Mouse (Mus musculus): ENCODE results near the gene Nat8f2. TPM values are rescaled to one million over a fixed set of nuclear protein-coding genes. Genes with fewer than 3 reads are reported as not detected.
"Not testable (repeated sequence)": the region's sequence is repeated elsewhere in the genome, so short reads cannot be mapped to it uniquely, and the experiment has no call there.

Gene Nat8f2
- total and polyA plus RNA-seq, 2 experiments from 2014 or later: 0.06 TPM; not detected in 1

GRCm38 (mm10) chr6:85909704-85910103 is 40.7 kb upstream of the Nat8f2 start:
- Histone ChIP-seq H3K27me3 (ENCODE audit: insufficient read depth, low read length) (no peaks in the 10 kb centered on the region), H3K4me2 (ENCODE audit: low read depth, low read length, poor library complexity, severe bottlenecking) (no peak overlapping the region), H3K4me1 (ENCODE audit: insufficient read depth, low read length) (peaks cover 2% of the 10 kb centered on the region; the same call in 1 of the 2 replicates), H3K36me3 (ENCODE audit: insufficient read depth, low read length) (no peaks in the 10 kb centered on the region), H3K27ac (ENCODE audit: low read depth, low read length) (no peak overlapping the region), H3K9me3 (ENCODE audit: low read length) (no peaks in the 10 kb centered on the region), H3K4me3 (ENCODE audit: low read depth, low read length) (no peak overlapping the region), H3K9ac (replicated peaks; ENCODE audit: low read length, poor library complexity, severe bottlenecking) (no peak overlapping the region)
- ATAC-seq (ENCODE audit: low FRiP score): no peak
- no peak for DNase-seq (ENCODE audit: low spot score)
- 97% methylated on average over 1 of the region's 1 CpGs for WGBS
- TF ChIP-seq CTCF (IDR thresholded peaks at IDR 0.05): no peak

DNA sequence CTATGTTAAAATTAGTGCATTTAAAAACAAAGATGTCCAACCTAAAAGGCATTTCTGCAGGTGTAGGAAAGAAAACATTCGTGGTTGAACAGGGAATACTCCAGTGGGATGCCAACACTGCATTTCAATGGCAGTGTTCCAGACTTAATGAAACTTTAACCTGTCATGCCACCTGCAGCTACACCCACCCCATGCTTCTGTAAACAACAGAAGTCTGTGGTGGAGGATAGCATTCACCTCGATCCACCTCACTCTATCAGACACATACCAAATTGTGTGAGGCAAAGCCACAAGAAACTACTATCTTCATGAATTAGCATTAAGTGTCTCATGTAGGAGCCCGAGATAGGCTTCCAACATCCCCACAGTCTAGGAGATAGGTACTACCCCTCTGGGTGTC is 39.4 kb upstream of the Nat8f2 start:
- H3K27ac ChIP-seq (ENCODE audit: low read depth, low read length): no peak overlapping the region
- H3K4me2 ChIP-seq (ENCODE audit: low read depth, low read length, poor library complexity, severe bottlenecking): no peak overlapping the region
- DNase-seq (ENCODE audit: low spot score) (no peak), ATAC-seq (ENCODE audit: low FRiP score) (no peak)
- WGBS: 84% methylated on average over 3 of the region's 3 CpGs
- no peaks in the 10 kb centered on the region for H3K27me3 ChIP-seq (ENCODE audit: insufficient read depth, low read length)
- no peak overlapping the region for H3K9ac ChIP-seq (replicated peaks; ENCODE audit: low read length, poor library complexity, severe bottlenecking)
- TF ChIP-seq CTCF (IDR thresholded peaks at IDR 0.05): no peak
- no peaks in the 10 kb centered on the region for H3K4me1 ChIP-seq (ENCODE audit: insufficient read depth, low read length)
- H3K9me3 ChIP-seq (ENCODE audit: low read length): no peaks in the 10 kb centered on the region
- no peaks in the 10 kb centered on the region for H3K36me3 ChIP-seq (ENCODE audit: insufficient read depth, low read length)
- no peak overlapping the region for H3K4me3 ChIP-seq (ENCODE audit: low read depth, low read length)

DNA sequence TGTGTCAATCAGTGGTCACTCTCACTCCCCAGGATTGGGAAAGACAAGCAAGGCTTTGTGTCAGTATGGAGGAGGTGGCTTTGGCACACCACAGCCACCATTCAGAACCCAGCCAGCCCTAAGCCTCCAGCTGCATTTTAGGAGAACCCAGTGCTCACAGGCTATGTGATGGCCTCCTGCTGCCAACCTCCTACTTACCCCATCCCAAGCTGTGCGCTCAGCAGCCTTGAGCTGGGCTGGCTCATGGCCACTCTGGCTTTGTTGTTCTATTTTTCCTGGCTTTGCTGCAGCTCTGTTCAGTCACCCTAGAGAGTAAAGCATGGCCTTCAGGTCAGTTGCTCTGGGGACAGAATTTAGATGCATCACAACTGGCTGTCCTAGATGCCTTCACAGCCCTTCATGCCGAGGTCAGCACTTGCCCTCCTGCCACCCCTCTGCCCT is 38.0 kb upstream of the Nat8f2 start:
- H3K9me3 ChIP-seq (ENCODE audit: low read length); H3K4me2 ChIP-seq (ENCODE audit: low read depth, low read length, poor library complexity, severe bottlenecking); H3K36me3 ChIP-seq (ENCODE audit: insufficient read depth, low read length); H3K4me1 ChIP-seq (ENCODE audit: insufficient read depth, low read length); H3K27me3 ChIP-seq (ENCODE audit: insufficient read depth, low read length); H3K4me3 ChIP-seq (ENCODE audit: low read depth, low read length); H3K9ac ChIP-seq (replicated peaks; ENCODE audit: low read length, poor library complexity, severe bottlenecking): not testable (repeated sequence)
- ATAC-seq (ENCODE audit: low FRiP score) (peak; percentile 87), DNase-seq (ENCODE audit: low spot score) (peak; percentile 78)
- 51% methylated on average over 2 of the region's 2 CpGs for WGBS
- peak overlapping the region; percentile 32; the same call in 1 of the 2 replicates for H3K27ac ChIP-seq (ENCODE audit: low read depth, low read length)

GRCm38 (mm10) chr6:85904642-85905061 is 35.7 kb upstream of the Nat8f2 start, which contains the start of gene Nat8f4:
Gene Nat8f4 (minus strand): TSS chr6:85904884.
- ATAC-seq (ENCODE audit: low FRiP score): peak; percentile 71
- 16% methylated on average over 20 of the region's 20 CpGs for WGBS
- Histone ChIP-seq H3K4me3 (ENCODE audit: low read depth, low read length) (peak within 1 kb of the TSS; percentile 27; the same call in 1 of the 2 replicates), H3K4me2 (ENCODE audit: low read depth, low read length, poor library complexity, severe bottlenecking) (peak within 1 kb of the TSS; percentile 22; the same call in 1 of the 2 replicates)
- H3K36me3 ChIP-seq (ENCODE audit: insufficient read depth, low read length); H3K9me3 ChIP-seq (ENCODE audit: low read length); H3K27me3 ChIP-seq (ENCODE audit: insufficient read depth, low read length); H3K9ac ChIP-seq (replicated peaks; ENCODE audit: low read length, poor library complexity, severe bottlenecking); H3K4me1 ChIP-seq (ENCODE audit: insufficient read depth, low read length); H3K27ac ChIP-seq (ENCODE audit: low read depth, low read length): not testable (repeated sequence)
- DNase-seq (ENCODE audit: low spot score): peak; percentile 30
- peak; percentile 82 for TF ChIP-seq CTCF (IDR thresholded peaks at IDR 0.05)

GRCm38 (mm10) chr6:85902303-85902702 is 33.3 kb upstream of the Nat8f2 start:
- Histone ChIP-seq H3K36me3 (ENCODE audit: insufficient read depth, low read length) (no peaks in the 10 kb centered on the region), H3K4me1 (ENCODE audit: insufficient read depth, low read length) (no peaks in the 10 kb centered on the region), H3K4me2 (ENCODE audit: low read depth, low read length, poor library complexity, severe bottlenecking) (no peak overlapping the region), H3K9me3 (ENCODE audit: low read length) (no peaks in the 10 kb centered on the region), H3K27ac (ENCODE audit: low read depth, low read length) (no peak overlapping the region), H3K27me3 (ENCODE audit: insufficient read depth, low read length) (no peaks in the 10 kb centered on the region), H3K4me3 (ENCODE audit: low read depth, low read length) (no peak overlapping the region), H3K9ac (replicated peaks; ENCODE audit: low read length, poor library complexity, severe bottlenecking) (no peak overlapping the region)
- ATAC-seq (ENCODE audit: low FRiP score) (no peak), DNase-seq (ENCODE audit: low spot score) (no peak)
- 98% methylated on average over 2 of the region's 2 CpGs for WGBS
- no peak for TF ChIP-seq CTCF (IDR thresholded peaks at IDR 0.05)

DNA sequence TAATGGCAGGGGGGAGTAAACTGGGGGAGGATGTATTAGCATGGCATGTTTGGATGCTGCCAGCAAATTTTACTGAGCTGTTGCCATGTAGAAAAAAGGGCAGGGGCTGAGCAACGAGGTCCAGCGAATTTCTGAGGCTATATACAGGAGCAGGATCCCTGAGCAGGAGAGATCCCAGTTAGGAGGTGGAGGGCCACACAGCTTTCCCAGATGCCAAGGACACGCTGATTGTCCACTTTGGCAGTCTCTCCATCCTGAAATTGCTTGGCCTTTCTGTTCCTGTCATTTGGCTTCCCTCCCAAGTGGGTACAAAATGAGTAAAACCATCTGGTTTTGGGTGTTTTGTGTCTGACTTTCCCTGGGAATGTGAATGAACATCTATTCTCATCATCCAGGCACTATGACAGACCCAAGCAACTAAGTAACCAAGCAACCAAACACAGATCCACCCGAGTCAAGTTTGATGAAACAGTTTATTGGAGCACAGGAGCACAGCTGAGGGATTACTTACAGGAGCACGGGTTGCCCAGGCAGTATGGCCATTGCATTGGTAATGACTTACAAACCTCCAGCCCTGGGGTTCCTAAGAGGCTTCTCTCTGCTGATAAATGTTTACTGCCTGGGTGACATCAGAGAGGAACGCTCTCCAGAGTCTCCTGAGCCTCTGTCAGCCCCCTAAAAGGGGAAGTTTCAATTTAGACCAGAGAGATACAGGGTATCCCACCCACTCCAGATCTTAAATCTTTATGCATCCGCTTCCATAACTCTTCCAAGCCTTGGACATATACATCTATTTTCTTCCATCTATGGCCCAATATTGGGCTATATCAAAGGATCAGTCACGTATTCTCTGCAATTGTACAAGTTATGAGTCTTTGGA is 29.9 kb upstream of the Nat8f2 start:
- H3K9me3 ChIP-seq (ENCODE audit: low read length); H3K4me3 ChIP-seq (ENCODE audit: low read depth, low read length); H3K4me1 ChIP-seq (ENCODE audit: insufficient read depth, low read length); ATAC-seq (ENCODE audit: low FRiP score); H3K27ac ChIP-seq (ENCODE audit: low read depth, low read length); H3K27me3 ChIP-seq (ENCODE audit: insufficient read depth, low read length); H3K4me2 ChIP-seq (ENCODE audit: low read depth, low read length, poor library complexity, severe bottlenecking); H3K36me3 ChIP-seq (ENCODE audit: insufficient read depth, low read length); H3K9ac ChIP-seq (replicated peaks; ENCODE audit: low read length, poor library complexity, severe bottlenecking): not testable (repeated sequence)
- WGBS: 80% methylated on average over 6 of the region's 8 CpGs
- DNase-seq (ENCODE audit: low spot score): peak; percentile 1

All from midbrain, postnatal 0 days (tissue).